Mouse (Mus musculus) C2C12 (cell line): ENCODE results near the gene Tmprss6. TPM values are rescaled to one million over a fixed set of nuclear protein-coding genes. Genes with fewer than 3 reads are reported as not detected.

Experiments
- H3K27me3 ChIP-seq: one replicate; pipeline ENCODE4 v1.6.1; 2011; ENCODE audit not compliant: control insufficient read depth, insufficient read depth, insufficient read length
- H3K36me3 ChIP-seq: one replicate; pipeline ENCODE4 v1.6.1; 2011; ENCODE audit not compliant: control insufficient read depth, insufficient read depth
- H3K4me3 ChIP-seq: one replicate; pipeline ENCODE4 v1.5.1; 2011; ENCODE audit warnings: mild to moderate bottlenecking, control low read depth; ENCODE audit not compliant: poor library complexity, insufficient read depth, severe bottlenecking
- H3K79me2 ChIP-seq: one replicate; pipeline ENCODE4 v1.6.1; 2011; ENCODE audit not compliant: control insufficient read depth, insufficient read depth
- H3K79me3 ChIP-seq: one replicate; pipeline ENCODE4 v1.6.1; 2011; ENCODE audit warnings: low read depth, control low read depth
- H3ac ChIP-seq: one replicate; pipeline ENCODE3; 2011; ENCODE audit warnings: low read depth; ENCODE audit not compliant: control insufficient read depth, insufficient read length
- CEBPB ChIP-seq: IDR thresholded peaks from one replicate; pipeline ENCODE4 v1.6.1; 2011; ENCODE audit warnings: low read depth, mild to moderate bottlenecking, control low read depth, moderate library complexity
- CTCF ChIP-seq: IDR thresholded peaks from one replicate; pipeline ENCODE4 v1.5.1; 2011; ENCODE audit not compliant: control insufficient read depth, insufficient read depth, insufficient read length
- FOSL1 ChIP-seq: IDR thresholded peaks from one replicate; pipeline ENCODE4 v1.8.0; 2011; ENCODE audit warnings: mild to moderate bottlenecking, low read length; ENCODE audit not compliant: poor library complexity, insufficient read depth, severe bottlenecking
- MAX ChIP-seq: IDR thresholded peaks from one replicate; pipeline ENCODE4 v1.6.1; 2011; ENCODE audit warnings: mild to moderate bottlenecking, control low read depth
- MYOD1 ChIP-seq: IDR thresholded peaks from one replicate; pipeline ENCODE4 v1.6.1; 2011; ENCODE audit warnings: low read depth; ENCODE audit not compliant: control insufficient read depth, insufficient read length
- MYOG ChIP-seq: IDR thresholded peaks from one replicate; pipeline ENCODE4 v1.6.1; 2011; ENCODE audit not compliant: control insufficient read depth, insufficient read length; ENCODE audit errors: extremely low read depth
- USF1 ChIP-seq: IDR thresholded peaks from one replicate; pipeline ENCODE4 v1.6.1; 2011; ENCODE audit warnings: low read depth, mild to moderate bottlenecking, control low read depth, moderate library complexity
- polyA plus RNA-seq: library from polyadenylated mRNA; unstranded; fragments of >200 nt; fragmentation: generic; extraction: Trizol; gene quantifications from one replicate; pipeline ENCODE4 v1.2.1, GENCODE M21; 2012; ENCODE audit warnings: missing spikeins

Gene Tmprss6
- polyA plus RNA-seq, 1 experiment, result 0.06 TPM

DNA sequence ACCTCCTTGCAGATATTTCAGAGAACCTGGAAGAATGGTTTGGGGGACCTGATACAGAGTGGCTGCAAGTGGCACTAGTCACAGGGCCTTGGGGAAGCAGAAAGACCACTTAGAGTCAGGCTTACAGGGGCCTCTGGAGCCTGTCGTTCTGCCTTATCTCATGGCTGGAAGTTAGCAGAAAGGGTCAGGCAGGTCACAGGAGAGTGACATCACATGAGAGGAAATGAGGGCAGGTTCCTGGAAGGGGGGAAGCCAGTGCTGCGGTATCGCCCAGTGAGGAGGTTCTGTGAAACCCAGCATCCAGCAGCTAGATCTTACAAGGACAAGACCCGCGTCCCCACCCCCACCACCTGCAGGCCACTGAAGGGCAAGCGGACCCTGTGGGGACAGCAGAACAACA, 19.3 kb downstream of the Tmprss6 start:
- Histone ChIP-seq H3K79me2 (no peaks in the 10 kb centered on the region), H3K4me3 (no peak overlapping the region), H3K27me3 (no peaks in the 10 kb centered on the region), H3K36me3 (no peaks in the 10 kb centered on the region), H3ac (no peak overlapping the region), H3K79me3 (no peaks in the 10 kb centered on the region)
- TF ChIP-seq MAX (no peak), MYOG (no peak), USF1 (no peak), MYOD1 (no peak)

DNA sequence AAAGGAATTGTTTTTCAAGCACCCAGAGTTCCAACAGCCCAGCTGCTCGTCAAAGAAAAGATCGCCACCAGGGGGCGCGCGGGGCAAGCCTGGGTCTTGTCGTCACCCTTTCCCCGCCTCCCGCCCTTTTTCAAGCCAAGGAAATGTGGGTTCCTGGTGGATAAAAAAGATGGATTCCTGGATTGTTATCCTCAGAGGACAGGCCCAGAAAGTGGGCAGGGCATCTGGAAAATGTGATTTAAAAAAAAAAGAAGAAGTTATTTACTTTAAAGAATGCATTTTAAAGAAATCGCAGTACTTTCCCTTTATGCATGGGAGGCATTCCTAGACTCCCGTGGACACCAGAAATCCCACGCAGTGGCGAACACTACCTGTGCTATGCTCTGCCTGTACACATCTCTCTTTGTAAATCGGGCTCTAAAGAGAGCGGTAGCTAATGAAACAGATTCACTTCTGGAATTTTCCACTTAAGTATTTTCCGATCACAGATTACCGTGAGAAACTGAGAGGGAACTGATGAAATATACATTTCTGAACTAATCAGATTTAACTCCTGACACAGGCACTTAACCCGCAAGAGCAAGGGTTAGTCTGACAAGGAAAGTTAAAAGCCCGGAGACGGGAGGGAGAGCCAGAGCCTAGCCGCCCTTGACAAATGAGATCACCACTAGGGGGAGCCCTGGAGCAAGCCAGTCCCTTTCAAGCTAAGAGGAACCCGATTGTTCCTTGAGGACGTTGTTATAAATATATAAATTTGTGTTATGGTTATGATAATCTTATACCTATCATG, 20.5 kb downstream of the Tmprss6 start:
- Histone ChIP-seq H3K79me2 (no peaks in the 10 kb centered on the region), H3K36me3 (no peaks in the 10 kb centered on the region), H3K79me3 (no peaks in the 10 kb centered on the region), H3K4me3 (no peak overlapping the region), H3ac (peak overlapping the region; percentile 21), H3K27me3 (no peaks in the 10 kb centered on the region)
- TF ChIP-seq CTCF (peak; percentile 87), MAX (peak; percentile 49), USF1 (no peak)

DNA sequence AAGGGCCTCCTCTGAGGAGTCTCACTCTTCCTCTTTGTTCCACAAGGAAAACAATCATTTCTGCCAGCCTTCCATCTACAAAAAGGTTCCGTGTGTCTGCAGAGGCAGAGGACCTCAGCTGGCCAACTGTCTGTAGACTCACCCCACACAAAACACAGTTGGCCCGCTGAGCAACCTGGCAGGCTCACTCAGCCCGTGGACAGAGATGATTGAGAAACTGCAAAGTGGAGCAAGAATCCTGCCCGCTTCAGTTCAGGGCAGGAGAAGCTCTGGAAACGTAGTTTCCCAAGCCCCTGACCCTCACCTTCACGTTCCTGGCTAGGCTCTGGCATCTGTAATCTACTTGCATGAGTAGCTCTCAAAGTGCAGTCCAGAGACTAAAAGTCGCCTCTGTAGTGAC, 21.3 kb downstream of the Tmprss6 start:
- no peaks in the 10 kb centered on the region for H3K79me2 ChIP-seq
- no peak overlapping the region for H3K4me3 ChIP-seq
- no peak overlapping the region for H3ac ChIP-seq
- H3K79me3 ChIP-seq, result no peaks in the 10 kb centered on the region
- H3K27me3 ChIP-seq, result no peaks in the 10 kb centered on the region
- H3K36me3 ChIP-seq, result no peaks in the 10 kb centered on the region
- TF ChIP-seq MAX (no peak), MYOD1 (no peak), FOSL1 (no peak), CTCF (no peak), CEBPB (no peak), USF1 (no peak), MYOG (no peak)

DNA sequence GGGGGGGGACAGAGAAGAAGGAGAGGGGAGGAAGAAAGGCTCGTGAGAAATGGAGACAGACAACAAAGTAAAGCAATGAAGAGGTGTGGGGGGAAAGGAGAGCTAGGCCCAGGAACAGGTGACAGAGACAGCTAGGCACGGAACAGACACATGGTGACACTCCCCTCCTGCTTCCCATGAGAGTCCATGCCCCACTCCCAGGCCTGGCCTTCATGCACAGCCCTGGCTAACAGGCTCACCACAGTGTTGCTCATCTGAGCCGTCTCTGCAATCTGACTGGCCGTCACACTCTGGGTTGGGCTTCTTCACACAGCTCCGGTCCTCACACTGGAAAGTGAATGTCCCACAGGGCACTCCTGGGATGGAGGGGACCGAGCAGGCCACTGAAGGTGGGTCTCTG, 24.6 kb downstream of the Tmprss6 start:
- H3K4me3 ChIP-seq, result no peak overlapping the region
- TF ChIP-seq MYOD1 (no peak), CTCF (no peak), FOSL1 (no peak), MAX (no peak), CEBPB (no peak), USF1 (no peak), MYOG (no peak)
- H3K79me3 ChIP-seq, result no peaks in the 10 kb centered on the region
- H3K36me3 ChIP-seq, result no peaks in the 10 kb centered on the region
- H3ac ChIP-seq, result no peak overlapping the region
- no peaks in the 10 kb centered on the region for H3K27me3 ChIP-seq
- no peaks in the 10 kb centered on the region for H3K79me2 ChIP-seq

DNA sequence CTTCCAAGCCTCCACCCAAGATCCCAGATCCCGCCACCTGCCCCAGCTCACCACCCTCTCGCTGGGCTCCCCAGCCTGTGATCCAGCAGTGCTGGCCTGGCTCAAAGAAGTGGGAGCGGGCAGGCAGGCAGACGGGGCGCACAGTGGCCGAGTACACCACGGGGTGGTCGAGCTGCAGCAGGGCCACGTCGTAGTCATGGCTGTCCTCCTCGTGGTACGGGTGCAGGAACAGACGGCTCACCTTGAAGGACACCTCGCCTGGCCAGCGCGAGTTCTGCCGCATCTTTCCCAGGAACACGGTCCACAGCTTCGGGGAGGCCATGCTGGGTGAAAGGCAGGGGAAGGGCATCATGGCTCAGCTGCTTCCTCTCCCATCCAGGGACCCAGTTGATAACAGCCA, 26.2 kb downstream of the Tmprss6 start:
- H3K79me3 ChIP-seq, result no peaks in the 10 kb centered on the region
- no peak overlapping the region for H3ac ChIP-seq
- H3K4me3 ChIP-seq, result no peak overlapping the region
- no peaks in the 10 kb centered on the region for H3K79me2 ChIP-seq
- TF ChIP-seq FOSL1 (no peak), USF1 (no peak), MAX (no peak), CEBPB (no peak), CTCF (no peak), MYOD1 (no peak)
- no peaks in the 10 kb centered on the region for H3K27me3 ChIP-seq
- H3K36me3 ChIP-seq, result no peaks in the 10 kb centered on the region

DNA sequence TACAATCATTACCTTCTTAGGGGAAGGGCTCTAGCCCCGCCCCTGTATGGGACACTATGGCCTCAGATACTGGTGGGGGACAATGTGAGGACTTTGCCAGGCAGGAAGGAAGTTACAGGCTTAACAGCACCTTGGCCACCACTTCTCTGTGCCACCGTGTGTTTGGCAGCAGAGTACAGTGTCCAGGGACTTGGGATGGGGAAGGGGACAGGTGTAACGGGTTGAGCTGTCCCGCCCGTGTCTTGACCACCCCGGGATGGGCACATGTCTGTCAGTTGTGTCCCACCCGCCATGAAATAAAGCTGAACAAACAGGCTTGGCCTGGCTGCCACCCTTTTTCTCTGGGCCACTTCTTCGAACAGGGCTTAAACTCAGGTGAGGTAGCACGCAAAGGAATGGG, 29.5 kb downstream of the Tmprss6 start:
- no peak for TF ChIP-seq MYOG
- no peak for TF ChIP-seq CEBPB
- no peak for TF ChIP-seq CTCF
- no peak for TF ChIP-seq FOSL1
- TF ChIP-seq MAX, result no peak
- no peak for TF ChIP-seq USF1
- TF ChIP-seq MYOD1, result no peak
- peaks cover 25% of the 10 kb centered on the region for H3K36me3 ChIP-seq
- H3K4me3 ChIP-seq, result no peak overlapping the region
- no peaks in the 10 kb centered on the region for H3K79me3 ChIP-seq
- no peak overlapping the region for H3ac ChIP-seq
- no peaks in the 10 kb centered on the region for H3K79me2 ChIP-seq
- H3K27me3 ChIP-seq, result no peaks in the 10 kb centered on the region
